Mouse (Mus musculus): ENCODE measurements around the gene Calcr.
"Not testable (repeated sequence)": the region's sequence is repeated elsewhere in the genome, so short reads cannot be mapped to it uniquely, and the experiment has no call there.

The Calcr gene

GRCm38 (mm10) chr6:3764230-3764764 is at the start of gene Calcr:
TSS of gene Calcr (minus strand) at chr6:3764714.
- no peak for DNase-seq

- no peak for DNase-seq
Observed at GRCm38 (mm10) chr6:3767485-3767884, 3.0 kb upstream of the Calcr start.

GRCm38 (mm10) chr6:3763171-3763967 is 1.1 kb downstream of the Calcr start:
- no peak for DNase-seq

GRCm38 (mm10) chr6:3751576-3751975 is 12.9 kb downstream of the Calcr start:
- DNase-seq = no peak

- DNase-seq = no peak
Observed at GRCm38 (mm10) chr6:3749624-3750023, 14.9 kb downstream of the Calcr start.

- DNase-seq = no peak
Observed at GRCm38 (mm10) chr6:3745546-3745945, 19.0 kb downstream of the Calcr start.

- DNase-seq = no peak
Observed at GRCm38 (mm10) chr6:3741996-3742713, 22.4 kb downstream of the Calcr start.

- DNase-seq = no peak
Observed at GRCm38 (mm10) chr6:3741296-3741695, 23.2 kb downstream of the Calcr start.

GRCm38 (mm10) chr6:3730246-3730867 is 34.2 kb downstream of the Calcr start:
- no peak for DNase-seq

GRCm38 (mm10) chr6:3688087-3688642 is 76.3 kb downstream of the Calcr start:
- DNase-seq = no peak

- DNase-seq = not testable (repeated sequence)
Observed at GRCm38 (mm10) chr6:3678286-3678685, 86.2 kb downstream of the Calcr start.

- no peak for DNase-seq
Observed at GRCm38 (mm10) chr6:3677806-3678205, 86.7 kb downstream of the Calcr start.

- DNase-seq = not testable (repeated sequence)
Observed at GRCm38 (mm10) chr6:3671941-3672340, 92.6 kb downstream of the Calcr start.

GRCm38 (mm10) chr6:3664147-3664716 is 100.3 kb downstream of the Calcr start:
- DNase-seq = no peak

GRCm38 (mm10) chr6:3658405-3658804 is 106.1 kb downstream of the Calcr start:
- DNase-seq = no peak

Measured in thymus, postnatal 4 days (tissue).